Mouse (Mus musculus): ENCODE data around the gene Csnk1g2.
"Not testable (repeated sequence)": the region's sequence is repeated elsewhere in the genome, so short reads cannot be mapped to it uniquely, and the experiment has no call there.

Csnk1g2 gene

DNA sequence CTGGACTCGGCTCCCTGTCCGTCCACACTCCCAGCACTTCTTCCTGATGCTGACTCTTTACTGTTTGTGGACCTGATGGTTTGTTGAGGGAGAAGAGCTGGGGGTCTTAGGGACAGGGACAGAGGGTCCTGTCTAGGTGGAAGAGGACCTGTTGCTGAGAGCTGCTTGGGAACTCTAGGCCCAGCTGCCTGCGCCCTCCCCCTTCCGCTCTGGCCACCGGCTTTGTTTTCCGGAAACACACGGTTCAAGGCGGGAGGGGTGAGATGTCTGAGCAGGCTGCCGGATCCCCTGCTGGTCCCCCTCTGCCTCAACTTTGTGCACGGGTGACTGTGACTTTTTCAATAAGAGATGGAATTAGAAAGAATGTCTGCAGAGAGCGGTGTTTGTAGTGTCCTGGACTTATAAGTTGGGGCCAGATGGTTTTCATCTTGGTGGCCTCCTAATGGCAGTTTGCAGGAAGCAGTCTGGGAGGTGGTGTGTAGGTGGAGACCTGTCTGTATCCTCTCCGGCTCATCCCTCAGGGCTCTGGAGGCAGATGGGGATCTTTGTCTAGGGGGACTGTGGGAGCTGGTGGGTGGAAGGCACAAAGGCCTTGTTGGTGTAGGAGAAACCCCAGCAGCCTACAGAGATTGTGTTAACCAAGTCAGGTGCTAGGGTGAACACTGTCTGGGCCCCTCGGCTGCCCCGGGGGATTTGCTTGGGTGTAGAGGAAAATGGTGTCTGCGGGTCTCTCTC is 986 bp downstream of the Csnk1g2 start:
- peak; percentile 32 to 55 for DNase-seq (ENCODE audit: low spot score in 2 of 2)

DNA sequence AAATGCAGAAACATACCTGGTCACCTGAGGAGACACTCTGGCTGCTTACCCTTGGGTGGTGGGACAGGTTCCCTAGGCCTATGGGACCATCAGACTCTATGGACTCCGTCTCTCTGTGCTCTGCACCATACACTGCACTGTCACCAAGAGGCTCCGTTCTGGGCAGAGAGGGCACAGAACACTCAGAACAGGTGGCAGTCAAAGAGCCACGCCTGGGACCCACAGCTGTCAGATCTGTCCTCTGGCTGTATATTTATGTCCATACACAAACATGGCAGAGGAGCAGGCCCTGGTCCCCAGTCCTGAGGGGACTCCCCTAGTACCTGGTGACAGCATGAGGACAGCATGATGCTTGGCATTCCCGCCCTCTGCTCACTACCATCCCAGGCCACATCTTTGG is 3.1 kb downstream of the Csnk1g2 start:
- no peak for DNase-seq (ENCODE audit: low spot score in 2 of 2)

DNA sequence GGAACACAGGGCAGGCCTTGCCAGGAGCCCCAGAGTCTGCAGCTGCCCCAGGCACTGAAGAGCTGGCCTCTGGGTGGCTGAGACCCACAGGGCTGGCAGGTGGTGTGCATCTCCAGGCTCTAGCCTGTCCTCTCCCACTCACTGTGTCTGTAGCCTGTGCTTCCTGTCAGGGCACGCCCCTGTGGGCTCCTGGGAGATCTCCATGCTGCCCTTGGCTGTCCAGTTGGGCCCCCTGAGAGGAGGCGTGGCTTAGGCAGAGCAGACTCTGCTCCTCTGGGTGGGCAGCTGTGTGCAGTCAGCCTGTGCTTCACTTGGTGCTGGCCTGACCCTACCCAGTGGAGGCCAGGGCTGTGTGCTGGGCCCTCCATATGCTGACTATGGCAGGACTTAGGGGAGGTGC is 5.0 kb downstream of the Csnk1g2 start:
- no peak for DNase-seq (ENCODE audit: low spot score in 2 of 2)

DNA sequence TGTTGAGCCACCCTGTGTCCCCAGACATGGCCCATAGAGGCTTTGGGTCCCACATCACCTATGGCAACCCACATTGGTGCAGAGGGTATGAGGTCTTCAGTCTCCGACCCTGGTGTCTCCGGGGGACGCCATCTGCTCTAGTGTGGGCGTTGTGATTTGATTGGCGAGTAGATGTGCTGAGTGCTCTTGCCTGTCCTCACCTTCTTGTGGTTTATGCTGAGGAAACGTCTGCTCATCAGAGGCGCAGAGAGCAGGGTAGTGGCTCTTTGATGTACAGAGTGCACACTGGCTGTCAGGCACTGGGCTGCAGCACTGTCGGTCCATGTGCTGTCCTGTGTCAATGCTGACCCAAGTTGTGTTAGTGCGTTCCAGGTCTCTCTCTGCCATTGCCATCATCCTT is 6.3 kb downstream of the Csnk1g2 start:
- DNase-seq (ENCODE audit: low spot score in 2 of 2): no peak

DNA sequence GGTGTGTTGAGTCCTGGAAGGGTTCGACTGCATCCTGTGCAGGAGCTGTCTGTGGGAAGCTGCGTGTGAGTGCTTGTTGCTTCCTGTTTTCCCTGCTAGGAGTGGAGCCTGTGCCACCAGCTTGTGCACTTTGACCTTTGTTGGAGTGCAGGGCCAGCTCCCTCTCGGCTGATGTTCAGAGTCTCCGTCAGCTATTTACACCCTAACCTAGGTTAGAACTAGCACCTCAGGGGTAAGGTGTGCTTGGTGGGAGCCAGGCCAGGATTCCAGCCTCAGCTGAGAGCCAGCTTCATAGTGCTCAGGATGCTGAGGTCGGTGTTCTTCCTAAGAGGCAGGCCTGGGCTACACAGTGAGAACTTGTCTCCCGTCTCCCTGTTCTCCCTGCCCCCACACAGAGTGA is 12.7 kb downstream of the Csnk1g2 start:
- no peak for DNase-seq (ENCODE audit: low spot score in 2 of 2)

DNA sequence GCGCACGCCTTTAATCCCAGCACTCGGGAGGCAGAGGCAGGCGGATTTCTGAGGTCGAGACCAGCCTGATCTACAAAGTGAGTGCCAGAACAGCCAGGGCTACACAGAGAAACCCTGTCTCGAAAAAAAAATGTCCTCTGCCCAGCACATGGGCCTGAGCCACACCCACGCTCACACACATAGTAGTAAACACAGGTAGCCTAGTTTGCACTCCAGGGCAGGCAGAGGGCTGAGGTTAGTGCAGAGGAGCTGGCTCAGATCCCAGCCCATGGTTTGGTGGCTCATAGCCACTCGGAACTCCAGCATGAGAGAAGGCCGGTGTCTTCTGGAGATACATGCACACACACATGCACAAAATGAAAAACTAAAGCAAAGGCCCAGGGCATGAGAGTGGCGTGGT is 24.3 kb downstream of the Csnk1g2 start:
- no peak for DNase-seq (ENCODE audit: low spot score in 2 of 2)

DNA sequence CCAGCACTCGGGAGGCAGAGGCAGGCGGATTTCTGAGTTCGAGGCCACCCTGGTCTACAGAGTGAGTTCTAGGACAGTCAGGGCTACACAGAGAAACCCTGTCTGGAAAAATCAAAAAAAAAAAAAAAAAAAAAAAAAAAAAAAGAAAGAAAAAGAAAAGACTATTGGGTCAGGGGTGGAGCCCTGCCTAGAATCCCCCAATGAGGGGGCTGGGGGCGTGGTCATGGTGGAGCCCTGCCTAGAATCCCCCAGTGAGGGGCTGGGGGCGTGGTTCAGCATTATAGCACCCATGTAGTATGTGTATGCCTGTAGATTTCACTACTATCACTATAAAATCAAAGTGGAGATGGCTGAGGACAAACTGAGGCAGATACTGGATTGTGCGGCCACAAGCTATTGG is 27.3 kb downstream of the Csnk1g2 start:
- not testable (repeated sequence) for DNase-seq (ENCODE audit: low spot score in 2 of 2)

DNA sequence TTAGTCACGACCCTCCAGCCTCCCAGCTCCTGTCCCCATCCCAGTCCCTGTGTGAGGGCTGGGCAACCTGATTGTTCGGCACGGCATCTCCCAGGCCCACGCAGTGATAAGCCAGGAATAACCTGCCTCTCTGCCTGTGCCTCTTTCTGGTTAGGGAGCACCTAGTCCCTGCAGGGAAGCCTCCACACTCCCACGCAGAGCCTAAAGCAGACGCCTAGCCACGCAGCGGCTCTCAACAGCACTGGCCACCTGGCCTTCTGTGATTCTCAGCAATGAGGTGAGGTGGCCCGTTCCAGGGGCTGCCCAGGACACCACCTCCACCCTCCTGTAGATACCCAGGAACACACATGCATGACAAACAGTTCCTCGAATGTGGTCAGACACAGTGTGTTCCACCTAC is 27.8 kb downstream of the Csnk1g2 start:
- no peak for DNase-seq (ENCODE audit: low spot score in 2 of 2)

DNA sequence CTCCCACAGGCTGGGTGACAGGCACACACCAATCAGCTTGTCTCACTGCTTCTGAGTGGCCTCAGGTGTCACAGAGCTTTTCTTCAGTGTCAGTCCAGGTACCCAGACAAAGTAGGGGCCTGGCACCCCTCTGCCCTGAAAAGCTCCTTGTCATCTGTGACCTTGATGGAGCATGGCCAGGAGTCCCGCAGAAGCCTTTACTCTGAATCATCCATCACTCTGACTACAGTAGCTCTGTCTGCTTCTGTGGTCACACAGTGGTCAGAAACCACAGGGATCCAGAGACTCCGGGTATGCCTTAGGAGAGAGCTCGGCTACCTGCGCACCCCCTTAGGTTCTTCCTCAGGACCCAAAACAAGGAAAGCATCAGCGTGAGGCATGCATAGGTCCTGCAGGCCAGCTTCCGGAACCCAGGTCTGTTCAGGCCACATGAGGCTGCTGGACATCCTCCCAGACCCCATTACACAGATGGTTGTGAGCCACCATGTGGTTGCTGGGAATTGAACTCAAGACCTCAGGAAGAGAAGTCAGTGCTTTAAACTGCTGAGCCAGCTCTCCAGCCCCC is 30.6 kb downstream of the Csnk1g2 start:
- DNase-seq (ENCODE audit: low spot score in 2 of 2): no peak

DNA sequence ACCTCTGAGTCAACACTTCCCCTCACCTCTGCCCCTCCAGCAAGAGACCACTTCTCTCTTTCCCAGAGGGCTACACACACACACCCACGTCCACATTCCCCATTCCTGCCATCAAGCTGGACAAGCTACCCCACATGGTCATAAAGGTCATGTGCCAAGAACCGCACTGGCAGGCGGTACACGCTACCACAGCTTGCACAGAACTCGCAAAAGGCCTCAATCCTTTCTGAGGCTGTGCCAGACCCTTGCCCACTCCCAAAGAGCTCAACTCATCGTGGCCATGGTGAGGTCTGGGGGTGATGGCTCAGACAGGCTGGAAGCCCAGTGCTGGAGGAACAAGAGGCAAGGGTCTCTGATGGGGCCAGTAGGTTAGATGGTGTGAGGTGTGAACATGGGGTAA is 32.2 kb downstream of the Csnk1g2 start:
- DNase-seq (ENCODE audit: low spot score in 2 of 2): no peak

DNA sequence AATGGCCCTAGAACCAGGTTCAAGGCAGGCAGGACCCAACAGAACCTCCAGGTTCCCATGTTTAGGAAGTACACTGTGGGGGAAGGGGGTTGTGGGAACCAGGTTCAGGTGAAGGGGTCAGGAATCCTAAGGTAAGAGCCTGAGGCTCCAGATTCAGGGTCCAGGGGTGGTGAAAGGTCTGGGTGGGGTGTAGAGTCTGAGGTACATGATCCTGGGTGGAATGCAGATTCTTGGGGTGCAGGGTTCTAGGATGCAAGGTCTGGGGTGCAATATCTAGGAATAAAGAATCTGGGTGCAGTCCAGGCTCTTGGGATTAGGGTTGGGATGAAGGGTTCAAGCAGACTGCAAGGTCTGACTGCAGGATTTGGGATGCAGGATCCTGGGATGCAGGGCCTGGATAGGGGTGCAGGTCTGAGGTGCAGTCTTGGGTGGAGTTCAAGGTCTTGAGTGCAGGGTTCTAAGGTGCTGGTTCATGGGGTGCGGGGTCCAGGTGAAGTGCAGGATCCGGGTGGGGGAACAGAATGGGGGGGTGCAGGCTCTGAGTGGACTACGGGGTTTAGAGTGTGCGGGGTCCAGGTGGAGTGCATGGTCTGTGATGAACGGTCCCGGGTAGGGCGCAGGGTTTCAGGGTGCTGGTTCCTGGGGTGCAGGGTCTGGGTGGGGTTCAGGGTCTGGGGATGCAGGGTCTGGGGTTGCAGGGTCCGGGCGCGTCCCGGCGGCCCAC is 32.9 kb downstream of the Csnk1g2 start:
- DNase-seq (ENCODE audit: low spot score in 2 of 2): no peak

DNA sequence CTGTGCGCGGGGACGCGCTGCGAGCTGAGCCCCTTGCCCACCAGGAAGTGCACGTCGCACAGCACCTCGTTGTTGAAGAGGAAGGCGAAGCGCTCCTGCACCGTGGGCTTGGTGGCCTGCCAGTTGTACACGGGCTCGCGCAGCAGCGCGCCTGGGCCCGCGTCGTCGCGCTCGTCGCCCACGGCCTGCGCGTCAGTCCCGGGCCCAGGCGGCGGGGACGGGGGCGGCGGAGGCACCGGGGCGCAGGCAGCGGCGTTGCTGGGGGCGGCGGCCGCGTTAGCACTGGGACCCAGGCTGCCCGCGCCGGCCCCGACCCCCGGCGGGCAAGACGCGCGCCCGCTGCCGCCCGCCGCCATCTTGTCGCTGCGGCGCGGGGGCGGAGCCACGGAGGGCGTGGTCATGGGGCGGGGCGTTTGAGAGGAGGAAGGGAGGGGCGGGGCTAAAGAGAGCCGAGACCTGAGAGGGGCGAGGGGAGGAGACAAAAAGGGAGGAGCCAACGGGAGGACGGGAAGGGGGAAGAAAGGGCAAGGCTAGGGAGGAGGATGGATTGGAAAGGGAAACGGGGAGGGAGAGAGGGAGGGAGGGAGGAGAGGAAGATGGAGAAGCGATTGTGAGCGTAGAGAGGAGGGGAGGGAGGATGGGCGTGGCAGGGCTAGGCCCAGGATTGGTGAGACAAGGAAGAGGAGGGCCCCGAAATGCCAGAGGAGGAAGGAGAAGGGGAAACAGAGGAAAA is 33.7 kb downstream of the Csnk1g2 start:
- peak; percentile 90 to 96 for DNase-seq (ENCODE audit: low spot score in 2 of 2)

DNA sequence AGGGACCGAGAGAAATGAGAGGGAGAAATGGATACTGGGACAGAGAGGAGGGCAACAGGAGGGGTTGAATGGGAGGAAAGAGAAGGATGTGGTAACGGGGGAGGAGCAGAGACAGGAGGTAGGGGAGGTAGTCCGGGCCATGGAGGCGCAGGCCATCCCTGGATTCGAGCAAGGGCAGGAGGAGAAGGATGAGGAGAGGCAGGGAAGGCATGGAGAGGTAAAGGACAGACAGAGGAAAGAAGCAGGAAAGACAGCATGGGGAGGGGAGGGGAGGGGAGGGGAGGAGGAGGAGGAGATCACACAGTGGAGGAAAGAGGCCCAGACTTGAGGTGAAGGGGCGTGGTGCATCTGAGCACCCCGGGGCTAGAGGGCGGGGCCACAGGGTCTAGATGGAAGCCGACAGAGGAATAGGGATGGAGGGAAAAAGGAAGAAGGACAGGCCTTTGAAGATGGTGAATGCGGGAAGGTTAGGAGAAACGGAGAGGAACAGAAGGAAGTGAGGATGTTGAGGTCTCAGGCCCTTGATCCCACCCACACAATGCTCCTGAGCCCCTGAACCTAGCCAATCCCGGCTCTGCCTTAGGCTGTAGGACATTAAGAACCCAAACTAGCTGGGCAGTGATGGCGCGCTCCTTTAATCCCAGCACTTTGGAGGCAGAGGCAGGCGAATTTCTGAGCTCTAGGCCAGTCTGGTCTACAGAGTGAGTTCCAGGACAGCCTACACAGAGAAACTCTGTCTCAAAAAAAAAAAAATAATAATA is 34.4 kb downstream of the Csnk1g2 start, which contains the start of gene Btbd2:
TSS of gene Btbd2 (minus strand) at position 209 of the 761 bp plus-strand sequence.
- no peak for DNase-seq (ENCODE audit: low spot score in 2 of 2)

DNA sequence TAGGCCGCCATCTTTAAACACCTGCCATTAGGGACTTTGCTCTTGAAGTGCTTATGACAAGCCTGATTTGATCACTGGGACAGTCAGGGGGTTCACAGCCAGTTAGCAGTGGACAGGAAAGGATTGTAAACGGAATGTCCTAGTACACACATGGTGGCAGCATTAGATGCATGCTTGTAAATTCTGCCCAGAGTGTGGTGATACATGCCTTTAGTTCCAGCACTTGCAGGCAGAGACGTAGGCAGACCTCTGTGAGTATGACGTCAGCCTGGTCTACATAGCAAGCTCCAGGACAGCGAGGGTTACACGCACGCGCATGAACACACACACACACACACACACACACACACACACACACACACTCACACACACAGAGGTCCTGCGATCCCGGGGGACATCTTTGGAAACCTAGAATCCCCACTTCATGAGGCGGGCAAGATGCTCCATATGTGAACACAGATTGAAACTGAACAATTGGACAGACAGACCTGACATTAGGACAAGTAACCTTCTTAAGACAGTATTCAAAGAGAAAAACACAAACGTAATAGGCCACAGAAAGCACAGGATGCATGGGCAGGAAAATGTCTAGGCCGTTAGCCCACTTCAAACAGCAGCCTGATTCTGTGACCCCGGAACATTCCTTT is 35.7 kb downstream of the Csnk1g2 start:
- DNase-seq (ENCODE audit: low spot score in 2 of 2): no peak

DNA sequence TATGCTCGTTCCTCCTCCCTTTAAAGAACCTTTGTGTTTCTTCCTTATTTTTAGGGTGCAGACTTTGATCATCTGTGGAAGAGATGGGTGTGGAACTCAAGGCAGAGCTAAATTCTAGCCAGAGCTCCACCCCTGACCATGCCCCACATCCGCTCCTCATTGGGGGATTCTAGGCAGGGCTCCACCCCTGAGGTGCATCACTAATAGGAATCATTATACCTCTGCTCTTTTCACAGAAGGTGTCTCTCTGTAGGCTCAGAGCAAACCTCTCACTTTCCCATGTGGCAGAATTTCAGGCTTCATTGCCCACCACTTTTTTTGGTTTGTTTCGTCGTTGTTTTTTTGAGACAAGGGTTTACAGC is 36.2 kb downstream of the Csnk1g2 start:
- DNase-seq (ENCODE audit: low spot score in 2 of 2): no peak

DNA sequence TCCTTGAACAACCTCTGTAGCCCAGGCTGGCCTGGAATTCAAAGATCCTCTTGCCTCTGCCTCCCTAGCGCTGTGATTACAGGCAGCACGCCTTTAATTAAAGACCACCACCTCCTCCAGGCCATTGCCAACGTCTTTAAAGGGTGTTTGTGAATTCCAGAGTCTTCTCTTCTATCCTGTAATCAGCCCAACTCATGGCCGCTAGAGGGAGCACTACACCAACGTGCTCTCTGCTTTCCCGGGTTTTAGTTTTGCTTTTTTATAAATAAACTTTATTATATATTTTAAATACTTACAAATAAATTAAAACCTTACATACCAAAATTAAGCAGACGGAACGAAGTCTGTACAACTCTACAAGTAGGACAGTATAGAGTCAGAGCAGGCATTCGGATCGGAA is 36.6 kb downstream of the Csnk1g2 start:
- DNase-seq (ENCODE audit: low spot score in 2 of 2): peak in 1 of 2 experiments; percentile 73

DNA sequence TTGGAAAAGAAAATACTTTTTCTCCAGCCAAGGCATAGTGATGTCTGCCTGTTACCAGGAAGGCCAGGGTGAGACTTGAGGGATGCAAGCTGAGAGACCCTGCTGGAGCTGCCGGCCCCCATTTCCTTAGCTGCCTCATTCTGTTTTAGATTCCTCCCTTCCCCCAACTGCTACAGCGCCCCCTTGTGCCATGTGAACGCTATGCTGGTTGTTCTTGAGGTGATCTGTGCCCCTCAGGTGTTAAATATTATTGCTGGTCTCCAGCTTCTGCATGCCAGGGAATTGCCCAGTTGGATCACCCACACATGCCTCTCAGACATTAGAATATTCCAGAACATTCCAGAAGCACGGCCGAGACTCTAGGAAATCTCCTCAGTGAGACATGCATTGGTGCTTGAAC is 38.5 kb downstream of the Csnk1g2 start:
- peak in 1 of 2 experiments; percentile 46 for DNase-seq (ENCODE audit: low spot score in 2 of 2)

DNA sequence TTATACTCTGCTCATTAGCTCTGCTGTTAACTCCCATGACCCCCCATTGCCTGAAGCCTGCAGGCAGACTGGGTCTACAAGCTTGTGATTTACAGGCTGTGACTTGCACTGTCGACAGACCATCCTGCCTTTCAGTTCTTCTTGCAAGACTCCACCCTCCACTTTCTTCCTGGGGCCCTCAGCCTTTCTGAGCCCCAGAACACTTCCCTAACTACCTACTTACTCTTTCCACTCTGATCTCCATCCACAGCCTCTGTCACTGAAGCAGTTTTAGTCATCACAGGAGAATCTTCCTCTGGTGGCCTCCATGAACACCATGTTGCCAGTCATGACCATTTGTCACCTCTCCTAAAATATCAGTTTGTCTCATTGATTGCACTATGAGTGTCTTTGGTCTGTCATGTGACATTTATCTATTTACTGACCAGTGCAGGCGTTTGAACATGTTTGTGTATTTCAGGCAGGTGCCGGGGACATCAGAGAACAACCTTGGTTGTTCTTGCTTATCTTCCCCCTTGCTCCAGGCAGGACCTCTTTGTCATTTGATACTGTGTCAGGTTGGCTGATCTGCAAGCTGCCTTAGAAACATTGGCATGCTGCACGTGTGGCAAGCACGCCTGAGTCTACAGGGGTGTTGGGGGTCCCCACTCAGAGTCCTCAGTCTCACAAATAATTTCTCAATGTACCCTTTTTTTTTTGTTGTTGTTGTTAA is 41.0 kb downstream of the Csnk1g2 start:
- no peak for DNase-seq (ENCODE audit: low spot score in 2 of 2)

DNA sequence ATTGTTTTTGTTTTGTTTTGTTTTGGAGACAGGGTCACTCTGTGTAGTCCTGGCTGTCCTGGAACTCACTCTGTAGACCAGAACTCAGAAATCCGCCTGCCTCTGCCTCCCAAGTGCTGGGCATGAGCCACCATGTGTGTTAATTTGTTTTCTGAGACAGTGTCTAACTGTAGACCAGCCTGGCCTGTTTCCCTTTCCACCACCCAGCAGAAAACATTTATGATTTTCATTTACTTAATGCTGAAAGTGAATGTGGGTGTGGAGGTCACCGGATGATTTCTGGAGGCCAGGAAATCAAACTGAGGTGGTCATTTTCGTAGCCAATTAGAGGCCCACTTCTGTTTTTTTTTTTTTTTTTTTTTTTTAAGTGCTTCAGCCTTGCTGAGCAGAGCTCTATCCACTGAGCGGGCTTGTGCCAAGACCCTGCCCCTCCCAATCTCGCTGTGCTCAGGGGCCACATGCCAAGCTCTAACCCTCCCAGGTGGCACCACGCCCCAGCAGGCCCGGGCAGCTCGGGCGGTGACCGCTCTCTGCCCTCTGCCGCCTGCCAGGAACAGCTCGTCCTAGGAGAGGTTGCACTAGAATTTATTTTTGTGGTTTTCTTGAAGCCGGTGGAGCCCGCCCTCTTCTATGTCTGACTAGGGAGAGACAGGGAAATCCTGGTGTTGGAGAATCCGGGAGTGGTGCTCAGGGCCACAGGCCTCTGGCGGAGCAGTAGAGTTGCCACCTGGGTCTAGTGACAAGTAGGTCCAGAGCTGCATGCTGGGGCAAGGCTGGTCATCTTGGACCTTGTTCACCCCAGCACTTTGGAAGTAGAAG is 41.8 kb downstream of the Csnk1g2 start:
- DNase-seq (ENCODE audit: low spot score in 2 of 2): peak; percentile 91 to 96

DNA sequence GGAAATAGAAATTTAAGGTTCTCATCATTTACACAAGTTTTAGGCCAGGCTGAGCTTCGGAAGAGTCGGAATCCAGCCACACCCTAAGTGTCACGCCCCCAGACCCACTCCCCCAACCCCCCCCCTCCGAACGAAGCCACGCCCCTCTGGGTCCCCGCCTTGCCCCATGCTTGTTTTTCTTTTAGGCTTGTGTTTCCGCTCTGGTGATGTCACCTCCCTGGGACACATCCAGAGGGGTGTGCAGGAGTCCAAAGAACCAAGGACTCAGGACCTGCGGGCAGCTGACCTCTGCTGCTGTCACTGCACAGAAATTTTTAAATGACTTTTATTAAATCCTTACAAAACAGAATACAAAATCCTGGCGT is 42.4 kb downstream of the Csnk1g2 start:
- peak in 1 of 2 experiments; percentile 85 for DNase-seq (ENCODE audit: low spot score in 2 of 2)

Data from urinary bladder, postnatal 36 days (tissue).